Comparison of ENCODE assay signal across 13 mouse cellular contexts in genomic region chr2:92903650-92904049, GRCm38 (mm10). TPM values are rescaled to one million over a fixed set of nuclear protein-coding genes. Genes with fewer than 3 reads are reported as not detected.
"Had no signal": no experiment of that assay in that cellular context is flagged by ENCODE, and none has a peak within 500 bp of the region (broad histone marks: within the 10 kb centered on the region; RNA-seq: fewer than 3 reads in every experiment).

No protein-coding gene starts in this region.

- H3K27ac ChIP-seq: liver, embryonic 15.5 days; lung, embryonic 15.5 days; macrophage; midbrain, embryonic 12.5 days; neural tube, embryonic 12.5 days; stomach, embryonic 15.5 days; stomach, postnatal 0 days had no signal

- H3K9me3 ChIP-seq: liver, embryonic 15.5 days; lung, embryonic 15.5 days; midbrain, embryonic 12.5 days; neural tube, embryonic 12.5 days; stomach, embryonic 15.5 days had no signal

- ATAC-seq: liver, postnatal 0 days; lung, postnatal 0 days had no signal

- H3K4me1 ChIP-seq: liver, embryonic 15.5 days; lung, embryonic 15.5 days; midbrain, embryonic 12.5 days; stomach, embryonic 15.5 days had no signal

- H3K27me3 ChIP-seq: neural tube, embryonic 12.5 days had no signal

- DNase-seq: liver, postnatal 0 days had no signal

- H3K36me3 ChIP-seq: liver, embryonic 15.5 days; lung, embryonic 15.5 days; midbrain, embryonic 12.5 days; neural tube, embryonic 12.5 days; stomach, embryonic 15.5 days had no signal

- H3K9ac ChIP-seq: liver, embryonic 15.5 days; liver, postnatal 0 days; lung, embryonic 15.5 days; midbrain, embryonic 12.5 days; neural tube, embryonic 12.5 days; stomach, embryonic 15.5 days had no signal

- H3K4me3 ChIP-seq: liver, embryonic 15.5 days; lung, embryonic 15.5 days; megakaryocyte, embryonic 14.5 days; midbrain, embryonic 12.5 days; neural tube, embryonic 12.5 days; stomach, embryonic 15.5 days had no signal

- H3K4me2 ChIP-seq: liver, embryonic 15.5 days; lung, embryonic 15.5 days; midbrain, embryonic 12.5 days; neural tube, embryonic 12.5 days; stomach, embryonic 15.5 days had no signal

RNA-seq across cellular contexts. Expression of gene Syt13, which starts 11.2 kb away (rescaled TPM):
- total RNA-seq: megakaryocyte progenitor cell, adult 5-6 weeks; monocyte, adult 5-6 weeks; neutrophil, adult 5-6 weeks had no signal
